Mouse (Mus musculus) gonadal fat pad, adult 2 months (tissue): Measurements from ENCODE around the gene Hspb7. TPM values are rescaled to one million over a fixed set of nuclear protein-coding genes. Genes with fewer than 3 reads are reported as not detected.

ENCODE experiments used
- DNase-seq: peaks from one replicate; pipeline ENCODE4 v3.0.0-alpha.2; 2012; ENCODE audit warnings: low read depth
- polyA plus RNA-seq: library from polyadenylated mRNA; depleted of rRNA; stranded (reverse); fragments of >200 nt; gene quantifications from 2 replicates; pipeline ENCODE4 v1.2.3, GENCODE M21; 2012

Hspb7 gene
- polyA plus RNA-seq, 1 experiment = 14.1 TPM

DNA sequence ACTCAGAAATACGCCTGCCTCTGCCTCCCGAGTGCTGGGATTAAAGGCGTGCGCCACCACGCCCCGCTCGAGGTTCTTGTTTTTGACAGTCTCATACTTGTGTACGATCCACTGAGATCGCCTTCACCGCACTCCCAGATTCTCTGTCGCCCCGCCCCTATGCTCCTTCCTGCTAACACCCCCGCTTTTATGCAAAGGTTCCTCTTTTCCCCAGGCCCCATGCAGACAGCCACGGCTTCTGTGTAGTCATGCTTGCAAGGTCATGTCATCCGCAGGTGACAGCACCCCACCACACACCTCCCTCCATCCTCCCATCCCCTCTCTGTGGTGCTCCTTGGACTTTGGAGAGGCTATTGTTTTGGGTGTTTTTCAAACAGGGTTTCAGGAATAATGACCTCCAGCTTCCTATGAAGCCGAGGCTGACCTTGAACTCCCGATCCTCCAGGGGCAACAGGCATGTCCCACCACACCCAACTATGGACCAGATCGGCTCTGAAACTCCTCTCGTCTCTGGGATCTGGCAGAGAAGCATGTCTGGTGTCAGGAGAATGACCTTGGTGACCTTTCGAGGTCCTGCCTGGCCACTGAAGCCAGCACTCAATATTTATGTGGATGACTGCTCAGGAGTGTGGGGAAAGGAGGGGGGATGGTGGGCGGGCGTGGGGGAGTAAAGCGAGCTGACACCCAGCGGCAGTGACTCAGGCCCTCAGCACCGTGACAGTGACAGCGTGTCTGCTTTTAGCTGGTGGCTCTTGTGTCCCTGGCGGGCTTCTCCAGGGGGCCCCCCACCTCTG is 984 bp upstream of the Hspb7 start:
- DNase-seq = no peak

- DNase-seq = no peak
Observed at GRCm38 (mm10) chr4:141420886-141421285, 307 bp downstream of the Hspb7 start.

- no peak for DNase-seq
Observed at GRCm38 (mm10) chr4:141421423-141421822, 844 bp downstream of the Hspb7 start.

DNA sequence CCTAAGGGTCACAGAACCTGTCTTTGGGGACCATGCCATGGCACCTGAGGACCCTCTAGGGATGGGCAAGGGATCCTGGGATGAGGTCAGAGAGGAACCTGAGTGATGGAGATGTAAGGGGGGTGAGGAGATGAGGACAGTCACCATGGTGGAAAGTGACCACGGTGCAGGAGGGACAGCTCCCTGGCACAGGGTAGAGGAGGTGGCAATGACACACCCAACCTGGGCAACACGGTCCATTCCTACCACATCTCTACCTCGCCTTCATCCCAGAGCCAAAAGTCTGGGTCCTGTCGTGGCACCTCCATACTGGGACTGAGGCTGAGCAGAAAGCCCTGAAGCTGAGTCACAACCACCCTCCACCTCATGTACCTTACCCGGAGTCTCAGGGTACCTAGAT is 2.3 kb downstream of the Hspb7 start:
- DNase-seq = no peak

GRCm38 (mm10) chr4:141423288-141423687 is 2.7 kb downstream of the Hspb7 start:
- no peak for DNase-seq

- DNase-seq = no peak
Observed at GRCm38 (mm10) chr4:141423691-141424431, 3.3 kb downstream of the Hspb7 start.

- DNase-seq = no peak
Observed at GRCm38 (mm10) chr4:141425484-141426479, 5.2 kb downstream of the Hspb7 start.

GRCm38 (mm10) chr4:141426796-141427745 is 6.5 kb downstream of the Hspb7 start:
- no peak for DNase-seq

DNA sequence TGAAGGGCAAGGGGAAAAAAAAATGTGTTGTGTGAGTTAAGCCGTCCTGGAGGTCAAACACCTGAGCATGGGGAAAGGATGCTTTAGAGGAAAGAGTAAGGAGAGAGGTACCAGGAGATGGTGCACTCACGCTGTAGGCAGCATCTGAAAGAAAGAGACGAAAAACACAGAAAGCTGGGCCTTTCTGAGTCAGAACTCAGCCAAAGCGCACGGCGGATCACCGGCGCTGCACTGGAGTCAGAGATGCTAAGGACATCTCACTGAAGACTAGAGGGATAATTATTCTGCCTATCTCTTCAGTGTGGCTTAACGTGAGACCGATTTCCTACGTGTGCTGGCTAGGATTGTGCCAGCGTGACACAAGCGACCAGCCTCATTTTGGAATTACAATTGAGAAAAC is 7.3 kb downstream of the Hspb7 start:
- no peak for DNase-seq

DNA sequence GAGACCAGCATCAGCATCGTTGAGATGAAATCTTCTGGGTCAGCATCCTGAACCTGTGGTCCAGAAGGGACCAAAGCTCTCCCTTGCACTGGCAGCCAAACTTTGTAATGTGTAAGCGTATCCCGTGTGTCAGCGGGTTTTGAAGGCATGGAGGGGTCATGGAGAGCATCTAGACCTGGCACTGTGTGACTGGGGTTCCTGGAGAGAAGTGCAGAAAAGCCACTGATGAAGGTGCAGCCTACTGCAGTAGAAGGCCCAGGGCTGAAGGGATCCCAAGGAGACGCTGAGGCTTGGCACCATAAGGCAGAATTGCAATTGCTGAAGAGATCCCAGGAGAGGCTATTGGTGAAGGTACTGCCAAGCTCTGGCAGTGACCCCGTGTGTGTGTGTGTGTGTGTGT is 8.8 kb downstream of the Hspb7 start:
- DNase-seq = no peak

- no peak for DNase-seq
Observed at GRCm38 (mm10) chr4:141429847-141430246, 9.3 kb downstream of the Hspb7 start.

- DNase-seq = no peak
Observed at GRCm38 (mm10) chr4:141430997-141431396, 10.4 kb downstream of the Hspb7 start.

DNA sequence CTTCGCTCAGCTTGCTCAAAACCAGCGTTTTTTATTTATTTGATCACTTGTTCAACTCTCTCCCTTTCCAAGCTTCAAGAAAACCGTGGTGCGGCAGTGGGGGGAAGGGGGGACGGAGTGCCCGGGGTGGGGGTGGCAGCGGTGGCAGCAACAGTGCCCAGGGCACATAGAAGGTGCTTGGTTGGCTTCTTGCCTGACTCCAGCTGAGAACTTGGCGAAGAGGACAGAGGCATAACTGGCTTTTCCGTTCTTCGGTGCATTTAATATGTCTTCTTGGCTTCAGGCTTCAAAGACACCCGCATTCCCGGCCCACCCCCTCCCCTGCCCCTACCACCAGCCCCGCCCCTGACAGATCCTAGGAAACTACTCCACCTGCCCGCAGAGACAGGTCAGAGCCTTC is 12.1 kb downstream of the Hspb7 start:
- no peak for DNase-seq

DNA sequence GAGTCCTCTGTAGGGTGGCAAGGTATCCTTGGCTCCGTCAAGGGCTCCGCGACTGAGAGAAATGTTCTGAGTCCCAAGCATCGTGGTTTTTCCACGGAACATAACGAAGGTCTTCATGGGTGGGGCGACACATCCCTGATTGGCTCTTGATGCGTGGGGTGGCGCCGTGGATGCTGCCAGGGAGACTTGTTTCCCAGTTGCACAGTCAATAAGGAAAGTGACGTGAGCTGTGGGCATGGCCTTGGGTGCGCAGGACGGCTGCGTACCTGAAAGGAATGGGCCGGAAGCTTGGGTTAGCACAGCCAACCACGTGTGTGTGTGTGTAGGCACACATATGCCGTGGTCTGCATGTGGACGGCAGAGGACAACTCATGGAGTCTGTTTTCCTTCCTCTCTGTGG is 12.6 kb downstream of the Hspb7 start:
- no peak for DNase-seq

DNA sequence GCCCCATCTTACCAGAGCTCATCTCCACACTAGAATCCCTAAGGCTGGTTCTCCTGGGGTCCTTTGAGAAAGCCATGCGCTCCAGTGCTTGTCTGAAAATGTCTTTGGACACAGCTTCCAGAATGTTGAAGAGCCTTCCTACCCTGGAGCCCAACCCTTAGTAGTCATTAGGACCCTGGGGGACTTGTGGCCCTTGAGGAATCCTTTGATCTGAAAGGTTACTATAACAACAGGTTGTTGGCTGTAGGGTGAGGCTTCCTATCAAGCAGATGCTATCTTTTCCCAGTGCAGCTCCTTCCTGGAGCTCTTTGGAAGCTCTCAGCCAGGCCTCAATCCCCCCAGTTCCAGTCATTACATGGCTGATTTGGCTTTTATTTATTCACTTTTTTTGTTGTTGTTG is 15.4 kb downstream of the Hspb7 start, which contains the start of gene Srarp:
Gene Srarp, minus strand, starts transcription at position 132 of the 400 bp plus-strand sequence.
- DNase-seq = no peak

GRCm38 (mm10) chr4:141439083-141439803 is 18.7 kb downstream of the Hspb7 start:
- DNase-seq = no peak

- no peak for DNase-seq
Observed at GRCm38 (mm10) chr4:141440877-141441276, 20.3 kb downstream of the Hspb7 start.

GRCm38 (mm10) chr4:141443641-141444429 is 23.3 kb downstream of the Hspb7 start:
- no peak for DNase-seq
